Mouse (Mus musculus) forebrain, embryonic 12.5 days (tissue): Measurements from ENCODE around the gene Gm21209. TPM values are rescaled to one million over a fixed set of nuclear protein-coding genes. Genes with fewer than 3 reads are reported as not detected.
"Not testable (repeated sequence)": the region's sequence is repeated elsewhere in the genome, so short reads cannot be mapped to it uniquely, and the experiment has no call there.

Source experiments
- ATAC-seq: fragments of 200-750 bp; cut with Nextera tagmentation; 2 replicates; pipeline ENCODE4 v1.8.0; 2017; ENCODE audit warnings: moderate TSS enrichment; ENCODE audit not compliant: low FRiP score
- H3K27ac ChIP-seq: fragments of 300-500 bp; sonication (generic); 2 replicates; pipeline ENCODE4 v1.5.1; 2016; ENCODE audit warnings: mild to moderate bottlenecking
- H3K27me3 ChIP-seq: fragments of 300-500 bp; sonication (generic); 2 replicates; pipeline ENCODE4 v1.6.1; 2016; ENCODE audit warnings: mild to moderate bottlenecking
- H3K36me3 ChIP-seq: fragments of 300-500 bp; sonication (generic); replicated peaks from 2 replicates; pipeline ENCODE4 v1.6.1; 2016; ENCODE audit warnings: mild to moderate bottlenecking
- H3K4me1 ChIP-seq: fragments of 300-500 bp; sonication (generic); 2 replicates; pipeline ENCODE4 v1.6.1; 2016
- H3K4me2 ChIP-seq: fragments of 300-500 bp; sonication (generic); 2 replicates; pipeline ENCODE4 v1.6.1; 2016; ENCODE audit warnings: mild to moderate bottlenecking, moderate library complexity
- H3K4me3 ChIP-seq: fragments of 300-500 bp; sonication (generic); replicated peaks from 2 replicates; pipeline ENCODE4 v1.5.1; 2016; ENCODE audit warnings: mild to moderate bottlenecking
- H3K9ac ChIP-seq: fragments of 300-500 bp; sonication (generic); 2 replicates; pipeline ENCODE4 v1.6.1; 2016; ENCODE audit warnings: mild to moderate bottlenecking
- H3K9me3 ChIP-seq: fragments of 300-500 bp; sonication (generic); 2 replicates; pipeline ENCODE4 v1.6.1; 2016
- WGBS: fragments of 180-500 bp; shearing (Covaris S2); methylation state at CpG from one replicate; pipeline ENCODE4 v1.1.7; 2016; 5-methylcytosine and 5-hydroxymethylcytosine counted together
- polyA plus RNA-seq: library from polyadenylated mRNA; unstranded; fragments of >200 nt; fragmentation: Nextera tagmentation; extraction: Ambion mirVana; gene quantifications from 2 replicates; pipeline ENCODE4 v1.2.1, GENCODE M21; 2016

The Gm21209 gene
- polyA plus RNA-seq = not detected in 2 replicates

DNA sequence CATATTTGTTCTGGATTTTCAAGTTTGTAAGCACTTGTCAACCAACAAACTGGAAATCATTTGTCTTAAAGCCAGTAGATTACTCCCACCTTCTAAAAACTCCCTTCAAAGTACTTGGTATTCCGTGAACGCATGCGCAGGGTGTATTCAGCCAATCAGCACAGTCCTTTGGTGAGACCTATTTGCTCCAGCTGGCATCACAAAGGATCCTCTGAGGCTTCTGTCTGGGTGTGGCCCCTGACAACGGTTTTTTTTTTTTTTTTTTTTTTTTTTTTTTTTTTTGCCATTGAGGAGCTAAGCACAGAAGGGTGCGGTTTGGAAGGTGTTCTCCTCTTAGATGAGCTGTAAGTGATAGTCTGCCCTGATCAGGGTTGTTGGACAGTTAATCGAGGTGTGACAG, at the start of gene Gm21209:
Gm21209 (plus strand) TSS at position 301 of the 400 bp plus-strand sequence.
- not testable (repeated sequence) for H3K9ac ChIP-seq, H3K27me3 ChIP-seq, H3K27ac ChIP-seq, ATAC-seq, H3K9me3 ChIP-seq, H3K36me3 ChIP-seq, H3K4me3 ChIP-seq, H3K4me1 ChIP-seq, H3K4me2 ChIP-seq
- no CpG with 5 or more reads among the region's 6 CpGs for WGBS
